Mouse (Mus musculus) c-Kit-positive CD71-positive TER-119-negative erythroid progenitor cells, embryonic 14.5 days (primary cell): Measurements from ENCODE around the gene Olfr896-ps1.

Source experiments
- DNase-seq: peaks from one replicate; pipeline ENCODE4 v3.0.0-alpha.2; 2013; ENCODE audit warnings: low read depth

Gene Olfr896-ps1

DNA sequence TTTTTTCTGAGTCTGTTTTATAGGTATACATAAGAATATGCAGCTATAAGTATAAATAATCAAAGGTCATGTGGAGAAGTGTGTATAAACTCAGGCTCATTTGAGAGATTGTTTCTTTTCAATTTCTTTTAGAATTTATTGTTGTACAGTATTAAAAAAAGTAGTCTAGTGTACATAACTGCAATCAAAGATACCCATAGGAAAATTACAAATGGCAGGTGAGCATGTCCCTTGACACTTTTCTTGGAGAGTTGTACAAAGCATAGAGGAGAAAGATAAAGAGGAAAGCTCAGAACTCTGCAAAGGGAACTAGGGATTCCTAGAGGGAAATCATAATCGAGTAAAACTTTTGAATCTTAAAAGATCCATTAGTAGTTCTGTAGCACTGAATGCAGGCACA, at the start of gene Olfr896-ps1:
Gene Olfr896-ps1, plus strand, starts transcription at position 301 of the 400 bp plus-strand sequence.
- DNase-seq, result no peak

DNA sequence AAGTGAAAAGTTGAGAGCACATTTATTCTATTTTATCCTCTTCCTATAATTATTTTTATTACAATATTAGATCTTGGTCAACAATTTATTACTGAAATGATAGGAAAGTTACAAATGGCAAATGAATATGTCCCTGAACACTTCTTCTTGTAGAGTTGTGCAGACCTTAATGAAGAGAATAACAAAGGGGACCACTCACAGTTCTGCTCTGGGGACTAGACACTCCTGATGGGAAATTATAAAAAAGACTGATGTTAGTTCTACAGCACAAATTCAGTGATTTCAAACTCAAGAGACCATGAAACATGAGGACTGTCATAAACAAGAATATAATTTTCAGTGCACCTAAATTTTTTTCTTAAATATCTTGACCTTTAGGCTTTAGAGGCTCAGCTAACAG, 38.4 kb upstream of the Olfr896-ps1 start, which contains the start of gene Olfr143:
Gene Olfr143, plus strand, starts transcription at position 301 of the 400 bp plus-strand sequence.
- DNase-seq, result no peak

DNA sequence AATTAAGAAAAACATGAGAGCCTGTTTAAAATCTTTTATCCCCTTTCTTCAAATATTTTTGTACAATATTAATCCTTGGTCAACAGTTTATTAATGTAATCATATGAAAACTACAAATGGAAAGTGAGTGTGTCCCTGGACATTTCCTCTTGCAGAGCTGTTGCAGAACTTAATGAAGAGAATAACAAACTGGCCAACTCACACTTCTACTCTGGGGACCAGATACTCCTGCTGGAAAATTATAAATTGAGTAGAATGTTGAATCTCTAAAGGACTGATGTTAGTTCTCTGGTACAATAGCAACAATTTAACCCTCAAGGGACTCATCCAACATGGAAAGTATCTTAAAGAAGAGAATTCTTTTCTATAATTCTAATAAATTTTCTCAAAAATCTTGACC, 23.4 kb upstream of the Olfr896-ps1 start, which contains the start of gene Olfr895:
Gene Olfr895, plus strand, starts transcription at position 301 of the 400 bp plus-strand sequence.
- DNase-seq, result no peak

DNA sequence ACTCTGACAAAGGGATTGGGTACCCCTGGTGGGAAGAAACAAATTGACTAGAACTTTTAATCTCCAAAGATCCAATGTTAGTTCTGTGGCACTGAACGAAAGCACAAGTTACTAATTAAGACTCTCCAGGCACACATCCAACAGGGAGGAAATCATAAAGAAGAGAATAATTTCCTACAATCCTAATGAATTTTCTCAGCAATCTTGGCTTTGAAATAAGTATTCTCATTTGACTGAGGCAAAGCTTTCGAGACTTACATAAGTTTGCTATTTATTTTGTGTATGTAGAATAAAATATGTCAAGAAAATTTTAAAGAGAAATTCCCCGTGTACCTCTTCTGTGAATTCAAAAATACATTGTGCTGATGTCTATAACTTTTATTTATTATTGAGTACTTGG, 37.9 kb downstream of the Olfr896-ps1 start, which contains the start of gene Olfr25:
Gene Olfr25, plus strand, starts transcription at position 301 of the 400 bp plus-strand sequence.
- DNase-seq, result no peak
